Mouse (Mus musculus) ovary, postnatal 36 days (tissue): Measurements from ENCODE around the gene Galnt9.
A peak's percentile ranks its signal among the peaks of the same experiment; 100 is the strongest.

ENCODE experiments used
- DNase-seq: peaks from one replicate; pipeline ENCODE4 v3.0.0; 2022; ENCODE audit warnings: low spot score, mixed read lengths

Galnt9 gene

GRCm38 (mm10) chr5:110535964-110536363 lies 8.2 kb upstream of the Galnt9 start:
- DNase-seq: no peak

- DNase-seq: no peak
Observed at GRCm38 (mm10) chr5:110540947-110541346, 3.2 kb upstream of the Galnt9 start.

GRCm38 (mm10) chr5:110541456-110541855 lies 2.7 kb upstream of the Galnt9 start:
- no peak for DNase-seq

GRCm38 (mm10) chr5:110544691-110545069 lies 525 bp downstream of the Galnt9 start:
- no peak for DNase-seq

- DNase-seq: no peak
Observed at GRCm38 (mm10) chr5:110545311-110545710, 1.2 kb downstream of the Galnt9 start.

GRCm38 (mm10) chr5:110546136-110546535 lies 2.0 kb downstream of the Galnt9 start:
- no peak for DNase-seq

GRCm38 (mm10) chr5:110546726-110547406 lies 2.7 kb downstream of the Galnt9 start:
- DNase-seq: no peak

- no peak for DNase-seq
Observed at GRCm38 (mm10) chr5:110548446-110548845, 4.3 kb downstream of the Galnt9 start.

- no peak for DNase-seq
Observed at GRCm38 (mm10) chr5:110550189-110550588, 6.0 kb downstream of the Galnt9 start.

GRCm38 (mm10) chr5:110550841-110551240 lies 6.7 kb downstream of the Galnt9 start:
- no peak for DNase-seq

GRCm38 (mm10) chr5:110552005-110552404 lies 7.8 kb downstream of the Galnt9 start:
- no peak for DNase-seq

- no peak for DNase-seq
Observed at GRCm38 (mm10) chr5:110553315-110553714, 9.2 kb downstream of the Galnt9 start.

- DNase-seq: no peak
Observed at GRCm38 (mm10) chr5:110555198-110555597, 11.0 kb downstream of the Galnt9 start.

- peak; percentile 70 for DNase-seq
Observed at GRCm38 (mm10) chr5:110558368-110558767, 14.2 kb downstream of the Galnt9 start.

GRCm38 (mm10) chr5:110559679-110560078 lies 15.5 kb downstream of the Galnt9 start:
- DNase-seq: no peak

- DNase-seq: no peak
Observed at GRCm38 (mm10) chr5:110562741-110563326, 18.7 kb downstream of the Galnt9 start.

GRCm38 (mm10) chr5:110564986-110565644 lies 21.0 kb downstream of the Galnt9 start:
- no peak for DNase-seq

GRCm38 (mm10) chr5:110567547-110567946 lies 23.4 kb downstream of the Galnt9 start:
- no peak for DNase-seq

GRCm38 (mm10) chr5:110574888-110575287 lies 30.7 kb downstream of the Galnt9 start:
- DNase-seq: no peak

- DNase-seq: no peak
Observed at GRCm38 (mm10) chr5:110579296-110579695, 35.1 kb downstream of the Galnt9 start.

- no peak for DNase-seq
Observed at GRCm38 (mm10) chr5:110580569-110581239, 36.5 kb downstream of the Galnt9 start.

GRCm38 (mm10) chr5:110582647-110583538 lies 38.7 kb downstream of the Galnt9 start:
- DNase-seq: no peak
